Mouse (Mus musculus) embryonic facial prominence, embryonic 15.5 days (tissue): Measurements from ENCODE around the gene Ttc23. TPM values are rescaled to one million over a fixed set of nuclear protein-coding genes. Genes with fewer than 3 reads are reported as not detected.

Source experiments
- ATAC-seq: fragments of 200-750 bp; cut with Nextera tagmentation; 2 replicates; pipeline ENCODE4 v1.8.0; 2017; ENCODE audit warnings: low read depth, moderate TSS enrichment; ENCODE audit not compliant: insufficient number of reproducible peaks, low FRiP score, low TSS enrichment
- H3K27ac ChIP-seq: fragments of 300-500 bp; sonication (generic); replicated peaks from 2 replicates; pipeline ENCODE4 v1.5.1; 2015; ENCODE audit warnings: mild to moderate bottlenecking, inconsistent platforms
- H3K27me3 ChIP-seq: fragments of 300-500 bp; sonication (generic); 2 replicates; pipeline ENCODE4 v1.6.1; 2015; ENCODE audit warnings: inconsistent platforms
- H3K36me3 ChIP-seq: fragments of 300-500 bp; sonication (generic); 2 replicates; pipeline ENCODE4 v1.6.1; 2015; ENCODE audit warnings: mild to moderate bottlenecking, inconsistent platforms
- H3K4me1 ChIP-seq: fragments of 300-500 bp; sonication (generic); 2 replicates; pipeline ENCODE4 v1.6.1; 2015; ENCODE audit warnings: inconsistent platforms
- H3K4me2 ChIP-seq: fragments of 300-500 bp; sonication (generic); replicated peaks from 2 replicates; pipeline ENCODE4 v1.6.1; 2015; ENCODE audit warnings: mild to moderate bottlenecking, inconsistent platforms
- H3K4me3 ChIP-seq: fragments of 300-500 bp; sonication (generic); replicated peaks from 2 replicates; pipeline ENCODE4 v1.5.1; 2015; ENCODE audit warnings: mild to moderate bottlenecking, inconsistent platforms
- H3K9ac ChIP-seq: fragments of 300-500 bp; sonication (generic); 2 replicates; pipeline ENCODE4 v1.6.1; 2015; ENCODE audit warnings: inconsistent platforms
- H3K9me3 ChIP-seq: fragments of 300-500 bp; sonication (generic); replicated peaks from 2 replicates; pipeline ENCODE4 v1.6.1; 2016; ENCODE audit warnings: inconsistent platforms
- WGBS: fragments of 180-500 bp; shearing (Covaris S2); methylation state at CpG from one replicate; pipeline ENCODE4 v1.1.7; 2015; 5-methylcytosine and 5-hydroxymethylcytosine counted together
- polyA plus RNA-seq: library from polyadenylated mRNA; unstranded; fragments of >200 nt; fragmentation: Nextera tagmentation; extraction: Ambion mirVana; gene quantifications from 2 replicates; pipeline ENCODE4 v1.2.1, GENCODE M21; 2015

The Ttc23 gene
- polyA plus RNA-seq, 1 experiment from 2014 or later = 29.8 TPM

GRCm38 (mm10) chr7:67644833-67645680 lies 2.2 kb upstream of the Ttc23 start, which contains the start of gene Lrrc28:
Gene Lrrc28, minus strand, starts transcription at chr7:67645268.
- under 1% methylated on average over 55 of the region's 55 CpGs for WGBS
- peak within 1 kb of the TSS; percentile 63 for H3K9ac ChIP-seq
- H3K4me2 ChIP-seq = peak within 1 kb of the TSS; percentile 69
- peaks cover 24% of the 10 kb centered on the region for H3K4me1 ChIP-seq
- H3K36me3 ChIP-seq = no peaks in the 10 kb centered on the region
- H3K27ac ChIP-seq = peak within 1 kb of the TSS; percentile 92
- ATAC-seq = peak; percentile 98
- H3K27me3 ChIP-seq = no peaks in the 10 kb centered on the region
- H3K9me3 ChIP-seq = no peaks in the 10 kb centered on the region
- H3K4me3 ChIP-seq = peak within 1 kb of the TSS; percentile 82

GRCm38 (mm10) chr7:67645681-67646014 lies 1.6 kb upstream of the Ttc23 start:
- H3K36me3 ChIP-seq = no peaks in the 10 kb centered on the region
- H3K9me3 ChIP-seq = no peaks in the 10 kb centered on the region
- H3K9ac ChIP-seq = peak overlapping the region; percentile 63
- H3K4me3 ChIP-seq = peak overlapping the region; percentile 82
- peaks cover 26% of the 10 kb centered on the region for H3K4me1 ChIP-seq
- peak; percentile 9; the same call in 1 of the 2 replicates for ATAC-seq
- H3K27ac ChIP-seq = peak overlapping the region; percentile 92
- H3K4me2 ChIP-seq = peak overlapping the region; percentile 69
- WGBS = under 1% methylated on average over 15 of the region's 15 CpGs
- no peaks in the 10 kb centered on the region for H3K27me3 ChIP-seq

- Histone ChIP-seq H3K36me3 (no peaks in the 10 kb centered on the region), H3K9me3 (no peaks in the 10 kb centered on the region), H3K4me3 (peak overlapping the region; percentile 82), H3K4me2 (peak overlapping the region; percentile 69), H3K9ac (peak overlapping the region; percentile 63), H3K27ac (peak overlapping the region; percentile 92), H3K27me3 (no peaks in the 10 kb centered on the region), H3K4me1 (peaks cover 29% of the 10 kb centered on the region)
- 5% methylated on average over 6 of the region's 6 CpGs for WGBS
- ATAC-seq = no peak
Observed at GRCm38 (mm10) chr7:67646131-67646530, 1.1 kb upstream of the Ttc23 start.

GRCm38 (mm10) chr7:67648376-67648775 lies 1.2 kb downstream of the Ttc23 start:
- H3K4me3 ChIP-seq = peak overlapping the region; percentile 58
- ATAC-seq = no peak
- WGBS = 56% methylated on average over 4 of the region's 4 CpGs
- H3K4me1 ChIP-seq = peaks cover 33% of the 10 kb centered on the region
- H3K27me3 ChIP-seq = no peaks in the 10 kb centered on the region
- no peak overlapping the region for H3K9ac ChIP-seq
- H3K4me2 ChIP-seq = peak overlapping the region; percentile 51
- H3K9me3 ChIP-seq = no peaks in the 10 kb centered on the region
- H3K36me3 ChIP-seq = no peaks in the 10 kb centered on the region
- no peak overlapping the region for H3K27ac ChIP-seq

- no peak for ATAC-seq
- H3K4me3 ChIP-seq = no peak overlapping the region
- WGBS = 69% methylated on average over 5 of the region's 5 CpGs
- no peaks in the 10 kb centered on the region for H3K27me3 ChIP-seq
- no peaks in the 10 kb centered on the region for H3K9me3 ChIP-seq
- H3K4me1 ChIP-seq = peaks cover 26% of the 10 kb centered on the region
- H3K36me3 ChIP-seq = no peaks in the 10 kb centered on the region
- no peak overlapping the region for H3K9ac ChIP-seq
- no peak overlapping the region for H3K27ac ChIP-seq
- H3K4me2 ChIP-seq = no peak overlapping the region
Observed at GRCm38 (mm10) chr7:67652211-67652610, 5.0 kb downstream of the Ttc23 start.

GRCm38 (mm10) chr7:67654668-67655067 lies 7.5 kb downstream of the Ttc23 start:
- H3K4me2 ChIP-seq = no peak overlapping the region
- no peak for ATAC-seq
- no peaks in the 10 kb centered on the region for H3K27me3 ChIP-seq
- peaks cover 14% of the 10 kb centered on the region for H3K4me1 ChIP-seq
- no peaks in the 10 kb centered on the region for H3K9me3 ChIP-seq
- no peak overlapping the region for H3K9ac ChIP-seq
- H3K36me3 ChIP-seq = no peaks in the 10 kb centered on the region
- H3K27ac ChIP-seq = 0 out of 2 replicates have a peak overlapping the region, but pooled peaks have one; percentile 4
- WGBS = 54% methylated on average over 7 of the region's 7 CpGs
- no peak overlapping the region for H3K4me3 ChIP-seq

- no peaks in the 10 kb centered on the region for H3K27me3 ChIP-seq
- 24% methylated on average over 1 of the region's 1 CpGs for WGBS
- H3K9me3 ChIP-seq = no peaks in the 10 kb centered on the region
- peaks cover 13% of the 10 kb centered on the region for H3K4me1 ChIP-seq
- ATAC-seq = no peak
- H3K9ac ChIP-seq = no peak overlapping the region
- no peaks in the 10 kb centered on the region for H3K36me3 ChIP-seq
- H3K27ac ChIP-seq = 0 out of 2 replicates have a peak overlapping the region, but pooled peaks have one; percentile 4
- H3K4me3 ChIP-seq = no peak overlapping the region
- H3K4me2 ChIP-seq = no peak overlapping the region
Observed at GRCm38 (mm10) chr7:67655186-67655585, 8.0 kb downstream of the Ttc23 start.

- no peaks in the 10 kb centered on the region for H3K9me3 ChIP-seq
- H3K27me3 ChIP-seq = no peaks in the 10 kb centered on the region
- no peak overlapping the region for H3K4me3 ChIP-seq
- H3K27ac ChIP-seq = no peak overlapping the region
- H3K36me3 ChIP-seq = no peaks in the 10 kb centered on the region
- peaks cover 4% of the 10 kb centered on the region; the same call in 1 of the 2 replicates for H3K4me1 ChIP-seq
- ATAC-seq = no peak
- H3K9ac ChIP-seq = no peak overlapping the region
- no peak overlapping the region for H3K4me2 ChIP-seq
- 91% methylated on average over 4 of the region's 4 CpGs for WGBS
Observed at GRCm38 (mm10) chr7:67658110-67658509, 10.9 kb downstream of the Ttc23 start.

- H3K9me3 ChIP-seq = no peaks in the 10 kb centered on the region
- H3K9ac ChIP-seq = no peak overlapping the region
- H3K4me3 ChIP-seq = no peak overlapping the region
- ATAC-seq = no peak
- H3K4me2 ChIP-seq = no peak overlapping the region
- peaks cover 23% of the 10 kb centered on the region for H3K36me3 ChIP-seq
- WGBS = 77% methylated on average over 5 of the region's 5 CpGs
- no peaks in the 10 kb centered on the region for H3K4me1 ChIP-seq
- no peak overlapping the region for H3K27ac ChIP-seq
- no peaks in the 10 kb centered on the region for H3K27me3 ChIP-seq
Observed at GRCm38 (mm10) chr7:67662424-67662823, 15.2 kb downstream of the Ttc23 start.

- Histone ChIP-seq H3K36me3 (peaks cover 37% of the 10 kb centered on the region), H3K4me2 (no peak overlapping the region), H3K27ac (no peak overlapping the region; the same call in 1 of the 2 replicates), H3K4me3 (no peak overlapping the region), H3K4me1 (no peaks in the 10 kb centered on the region), H3K9ac (no peak overlapping the region), H3K9me3 (no peaks in the 10 kb centered on the region), H3K27me3 (no peaks in the 10 kb centered on the region)
- ATAC-seq = 0 out of 2 replicates have a peak, but pooled peaks have one; percentile 26
- 76% methylated on average over 14 of the region's 14 CpGs for WGBS
Observed at GRCm38 (mm10) chr7:67663981-67664694, 16.9 kb downstream of the Ttc23 start.

GRCm38 (mm10) chr7:67670965-67671364 lies 23.8 kb downstream of the Ttc23 start:
- no peak overlapping the region for H3K4me3 ChIP-seq
- no peaks in the 10 kb centered on the region for H3K9me3 ChIP-seq
- no peak overlapping the region for H3K9ac ChIP-seq
- H3K27ac ChIP-seq = no peak overlapping the region
- 83% methylated on average over 1 of the region's 1 CpGs for WGBS
- H3K27me3 ChIP-seq = no peaks in the 10 kb centered on the region
- H3K4me1 ChIP-seq = no peaks in the 10 kb centered on the region; the same call in 1 of the 2 replicates
- no peak overlapping the region for H3K4me2 ChIP-seq
- ATAC-seq = no peak
- H3K36me3 ChIP-seq = peaks cover 49% of the 10 kb centered on the region
